Mouse (Mus musculus): ENCODE measurements around the gene Mon1a.

Mon1a gene

GRCm38 (mm10) chr9:107908410-107909158, 20.6 kb downstream of the Mon1a start:
- in situ Hi-C loops (cut with MseI, MboI): no loop called here

GRCm38 (mm10) chr9:107910025-107910769, 22.2 kb downstream of the Mon1a start:
- in situ Hi-C loops (cut with MseI, MboI): no loop called here

GRCm38 (mm10) chr9:107914764-107915420, 26.9 kb downstream of the Mon1a start:
- in situ Hi-C loops (cut with MseI, MboI): no loop called here

GRCm38 (mm10) chr9:107917895-107918608, 30.1 kb downstream of the Mon1a start:
- in situ Hi-C loops (cut with MseI, MboI): no loop called here

GRCm38 (mm10) chr9:107918884-107919283, 30.9 kb downstream of the Mon1a start:
- in situ Hi-C loops (cut with MseI, MboI): no loop called here

- in situ Hi-C loops (cut with MseI, MboI): no loop called here
Observed at GRCm38 (mm10) chr9:107919441-107919840, 31.5 kb downstream of the Mon1a start.

GRCm38 (mm10) chr9:107923021-107923420, 35.1 kb downstream of the Mon1a start:
- in situ Hi-C loops (cut with MseI, MboI): no loop called here

- in situ Hi-C loops (cut with MseI, MboI): no loop called here
Observed at GRCm38 (mm10) chr9:107923956-107924355, 36.0 kb downstream of the Mon1a start.

GRCm38 (mm10) chr9:107925251-107925650, 37.3 kb downstream of the Mon1a start:
- in situ Hi-C loops (cut with MseI, MboI): no loop called here

GRCm38 (mm10) chr9:107926920-107927420, 39.0 kb downstream of the Mon1a start:
- in situ Hi-C loops (cut with MseI, MboI): no loop called here

GRCm38 (mm10) chr9:107927749-107928148, 39.8 kb downstream of the Mon1a start:
- in situ Hi-C loops (cut with MseI, MboI): no loop called here

GRCm38 (mm10) chr9:107928169-107928568, 40.2 kb downstream of the Mon1a start, which contains the start of gene Actl11:
Gene Actl11, plus strand, starts transcription at chr9:107928469.
- in situ Hi-C loops (cut with MseI, MboI): no loop called here

- in situ Hi-C loops (cut with MseI, MboI): no loop called here
Observed at GRCm38 (mm10) chr9:107932221-107932620, 44.3 kb downstream of the Mon1a start.

- in situ Hi-C loops (cut with MseI, MboI): no loop called here
Observed at GRCm38 (mm10) chr9:107934146-107934545, 46.2 kb downstream of the Mon1a start.

GRCm38 (mm10) chr9:107935374-107935773, 47.4 kb downstream of the Mon1a start, which contains the start of gene Camkv:
Gene Camkv, plus strand, starts transcription at chr9:107935674.
- in situ Hi-C loops (cut with MseI, MboI): no loop called here

- in situ Hi-C loops (cut with MseI, MboI): no loop called here
Observed at GRCm38 (mm10) chr9:107935790-107936214, 47.9 kb downstream of the Mon1a start.

- in situ Hi-C loops (cut with MseI, MboI): no loop called here
Observed at GRCm38 (mm10) chr9:107936215-107936822, 48.4 kb downstream of the Mon1a start.

- in situ Hi-C loops (cut with MseI, MboI): no loop called here
Observed at GRCm38 (mm10) chr9:107936831-107937230, 48.9 kb downstream of the Mon1a start.

GRCm38 (mm10) chr9:107947241-107948194, 59.6 kb downstream of the Mon1a start:
- in situ Hi-C loops (cut with MseI, MboI): no loop called here

Measured in mouse trophoblast stem cell (cell line).